Mouse (Mus musculus) neutrophil, adult 5-6 weeks (primary cell): ENCODE data around the gene Mical3. TPM values are rescaled to one million over a fixed set of nuclear protein-coding genes. Genes with fewer than 3 reads are reported as not detected.

Experiments
- ATAC-seq: fragments of 151-379, 151-347 bp; 2 replicates; pipeline ENCODE4 v1.8.0; 2017; ENCODE audit warnings: mild to moderate bottlenecking, moderate TSS enrichment; ENCODE audit not compliant: insufficient number of reproducible peaks, poor library complexity, low FRiP score, severe bottlenecking; ENCODE audit errors: extremely low read depth
- total RNA-seq: library from RNA; stranded (forward); fragments of 200-1000 nt; gene quantifications from 2 replicates; pipeline ENCODE4 v1.2.3, GENCODE M21; 2017

Mical3 gene
- total RNA-seq, 1 experiment from 2014 or later, result 13.6 TPM

- no peak for ATAC-seq
Observed at GRCm38 (mm10) chr6:121149420-121149819, 18.6 kb upstream of the Mical3 start.

- ATAC-seq, result no peak
Observed at GRCm38 (mm10) chr6:121148360-121148759, 17.6 kb upstream of the Mical3 start.

GRCm38 (mm10) chr6:121146798-121147197, 16.0 kb upstream of the Mical3 start:
- ATAC-seq, result no peak

- ATAC-seq, result no peak
Observed at GRCm38 (mm10) chr6:121145906-121146305, 15.1 kb upstream of the Mical3 start.

- no peak for ATAC-seq
Observed at GRCm38 (mm10) chr6:121145010-121145604, 14.3 kb upstream of the Mical3 start.

- no peak for ATAC-seq
Observed at GRCm38 (mm10) chr6:121144066-121144465, 13.3 kb upstream of the Mical3 start.

GRCm38 (mm10) chr6:121143439-121143838, 12.6 kb upstream of the Mical3 start:
- ATAC-seq, result no peak

GRCm38 (mm10) chr6:121142298-121142697, 11.5 kb upstream of the Mical3 start:
- no peak for ATAC-seq

GRCm38 (mm10) chr6:121139271-121139670, 8.5 kb upstream of the Mical3 start:
- no peak for ATAC-seq

- ATAC-seq, result no peak
Observed at GRCm38 (mm10) chr6:121138338-121139040, 7.7 kb upstream of the Mical3 start.

GRCm38 (mm10) chr6:121137222-121137621, 6.4 kb upstream of the Mical3 start:
- ATAC-seq, result no peak

- no peak for ATAC-seq
Observed at GRCm38 (mm10) chr6:121134884-121135283, 4.1 kb upstream of the Mical3 start.

- no peak for ATAC-seq
Observed at GRCm38 (mm10) chr6:121134249-121134648, 3.5 kb upstream of the Mical3 start.

GRCm38 (mm10) chr6:121130039-121130705, 627 bp downstream of the Mical3 start:
- ATAC-seq, result peak; percentile 93

GRCm38 (mm10) chr6:121129506-121129905, 1.3 kb downstream of the Mical3 start:
- ATAC-seq, result no peak

- ATAC-seq, result no peak
Observed at GRCm38 (mm10) chr6:121128736-121129135, 2.1 kb downstream of the Mical3 start.

GRCm38 (mm10) chr6:121127726-121128125, 3.1 kb downstream of the Mical3 start:
- ATAC-seq, result no peak

GRCm38 (mm10) chr6:121126202-121126601, 4.6 kb downstream of the Mical3 start:
- ATAC-seq, result no peak

GRCm38 (mm10) chr6:121122739-121123241, 8.0 kb downstream of the Mical3 start:
- ATAC-seq, result no peak

- no peak for ATAC-seq
Observed at GRCm38 (mm10) chr6:121120776-121121175, 10.0 kb downstream of the Mical3 start.
